Mouse (Mus musculus) midbrain, postnatal 0 days (tissue): ENCODE measurements at regions not wholly inside any gene's neighbourhood (a gene's known extent, or its start where the extent isn't known, plus 50 kb on each side); places are given as distances from the start of the nearest gene placed in this dataset.
A peak's percentile ranks its signal among the peaks of the same experiment; 100 is the strongest.

Experiments
- ATAC-seq: fragments of 200-750 bp; cut with Nextera tagmentation; 2 replicates; pipeline ENCODE4 v1.8.0; 2017; ENCODE audit warnings: moderate number of reproducible peaks, mild to moderate bottlenecking, moderate TSS enrichment, moderate library complexity; ENCODE audit not compliant: low FRiP score
- DNase-seq: peaks from one replicate; pipeline ENCODE4 v3.0.0-alpha.2; 2015; ENCODE audit warnings: low spot score
- H3K27ac ChIP-seq: fragments of 300-500 bp; sonication (generic); 2 replicates; pipeline ENCODE4 v1.5.1; 2014; ENCODE audit warnings: low read depth, mild to moderate bottlenecking, low read length, mixed read lengths
- H3K27me3 ChIP-seq: fragments of 300-500 bp; sonication (generic); 2 replicates; pipeline ENCODE4 v1.6.1; 2014; ENCODE audit warnings: low read length, control low read depth, mixed read lengths; ENCODE audit not compliant: insufficient read depth
- H3K36me3 ChIP-seq: fragments of 300-500 bp; sonication (generic); 2 replicates; pipeline ENCODE4 v1.6.1; 2014; ENCODE audit warnings: low read length, control low read depth, mixed read lengths; ENCODE audit not compliant: insufficient read depth
- H3K4me1 ChIP-seq: fragments of 300-500 bp; sonication (generic); 2 replicates; pipeline ENCODE4 v1.6.1; 2014; ENCODE audit warnings: mild to moderate bottlenecking, control low read depth, antibody characterized with exemption, low read length, mixed read lengths; ENCODE audit not compliant: insufficient read depth
- H3K4me2 ChIP-seq: fragments of 300-500 bp; sonication (generic); 2 replicates; pipeline ENCODE4 v1.6.1; 2014; ENCODE audit warnings: low read depth, mild to moderate bottlenecking, low read length, mixed read lengths; ENCODE audit not compliant: poor library complexity, severe bottlenecking
- H3K4me3 ChIP-seq: fragments of 300-500 bp; sonication (generic); 2 replicates; pipeline ENCODE4 v1.5.1; 2014; ENCODE audit warnings: low read depth, mild to moderate bottlenecking, low read length, moderate library complexity
- H3K9ac ChIP-seq: fragments of 300-500 bp; sonication (generic); replicated peaks from 2 replicates; pipeline ENCODE4 v1.6.1; 2014; ENCODE audit warnings: mild to moderate bottlenecking, low read length, moderate library complexity, mixed read lengths; ENCODE audit not compliant: poor library complexity, severe bottlenecking
- H3K9me3 ChIP-seq: fragments of 300-500 bp; sonication (generic); 2 replicates; pipeline ENCODE4 v1.6.1; 2016; ENCODE audit warnings: low read length, control low read depth
- CTCF ChIP-seq: IDR thresholded peaks from 2 replicates; pipeline ENCODE4 v1.5.1; 2016; ENCODE audit warnings: antibody characterized with exemption, mild to moderate bottlenecking
- WGBS: fragments of 180-500 bp; shearing (Covaris S2); extraction: QIAGEN DNeasy Blood & Tissue Kit; methylation state at CpG from one replicate; pipeline ENCODE4 v1.1.7; 2014; 5-methylcytosine and 5-hydroxymethylcytosine counted together

DNA sequence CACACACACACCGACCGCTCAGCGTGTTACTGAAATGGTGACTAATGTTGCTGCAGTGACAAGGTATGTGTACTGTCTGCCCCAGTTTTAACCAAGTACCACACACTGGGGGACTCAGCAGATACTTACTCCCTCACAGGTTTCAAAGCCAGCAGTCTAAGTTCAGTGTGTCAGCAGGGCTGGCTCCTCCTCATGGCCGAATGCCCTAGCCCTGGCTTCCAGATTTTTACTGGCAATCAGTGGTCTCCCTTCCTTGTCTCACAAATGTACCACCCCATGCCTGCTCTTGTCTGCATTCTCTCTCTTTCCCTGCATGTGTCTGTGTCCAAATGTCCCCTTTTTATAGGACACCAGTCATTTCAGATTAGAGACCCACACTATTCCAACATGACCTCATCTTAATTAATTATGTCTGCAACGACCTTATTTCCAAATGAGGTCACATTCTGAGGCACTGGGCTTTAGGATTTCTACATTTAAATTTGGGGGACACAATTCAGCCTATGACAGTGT lies 114.7 kb downstream of the Uri1 start:
- DNase-seq (no peak), ATAC-seq (no peak)
- H3K4me1 ChIP-seq, result no peaks in the 10 kb centered on the region
- no peaks in the 10 kb centered on the region for H3K27me3 ChIP-seq
- H3K9ac ChIP-seq, result no peak overlapping the region
- no peaks in the 10 kb centered on the region for H3K9me3 ChIP-seq
- 82% methylated on average over 5 of the region's 5 CpGs for WGBS
- H3K36me3 ChIP-seq, result no peaks in the 10 kb centered on the region
- TF ChIP-seq CTCF, result no peak
- no peak overlapping the region for H3K4me2 ChIP-seq
- H3K4me3 ChIP-seq, result no peak overlapping the region
- no peak overlapping the region for H3K27ac ChIP-seq

DNA sequence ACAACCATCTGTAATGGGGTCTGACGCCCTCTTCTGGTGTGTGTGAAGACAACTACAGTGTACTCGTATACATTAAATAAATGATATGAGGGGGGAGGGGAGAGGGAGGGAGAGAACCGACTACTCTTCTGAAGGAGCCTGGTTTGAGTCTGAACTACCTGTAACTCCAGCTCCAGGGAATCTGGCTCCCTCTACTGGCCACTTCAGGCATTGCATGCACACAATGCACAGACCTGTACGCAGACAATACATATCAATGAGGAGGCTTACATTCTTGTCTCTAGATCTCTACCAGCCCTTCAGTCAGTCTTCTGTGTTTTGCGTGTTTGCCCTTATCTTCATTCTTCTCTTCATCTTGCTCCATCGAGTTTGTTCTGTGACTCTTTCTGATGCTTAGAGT lies 120.4 kb upstream of the Zfp536 start:
- peak; percentile 69 for TF ChIP-seq CTCF
- no peaks in the 10 kb centered on the region for H3K4me1 ChIP-seq
- H3K36me3 ChIP-seq, result no peaks in the 10 kb centered on the region
- no peak overlapping the region for H3K9ac ChIP-seq
- no peaks in the 10 kb centered on the region for H3K27me3 ChIP-seq
- H3K27ac ChIP-seq, result no peak overlapping the region
- 81% methylated on average over 6 of the region's 6 CpGs for WGBS
- H3K4me2 ChIP-seq, result no peak overlapping the region
- no peak overlapping the region for H3K4me3 ChIP-seq
- no peaks in the 10 kb centered on the region for H3K9me3 ChIP-seq
- peak; percentile 31 for DNase-seq
- no peak for ATAC-seq

DNA sequence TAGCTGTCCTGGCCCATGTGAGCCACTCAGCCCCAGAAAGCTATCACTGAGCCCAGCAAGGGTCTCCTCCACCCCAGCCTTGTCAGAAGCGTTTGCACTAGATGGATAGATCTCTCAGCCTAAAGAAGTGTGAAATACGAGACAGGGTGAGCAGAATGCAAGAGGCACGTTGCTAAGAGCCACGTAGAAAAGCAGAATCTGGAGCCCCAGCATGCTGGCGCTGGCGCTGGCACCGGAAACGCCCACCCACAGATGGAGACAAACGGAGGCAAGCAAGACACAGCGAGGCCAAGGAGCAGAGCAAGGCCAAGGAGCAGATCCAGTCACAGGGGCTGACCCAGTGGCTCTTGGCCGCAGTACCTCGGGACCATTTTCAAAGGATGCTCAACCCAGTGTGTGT lies 100.9 kb upstream of the Zfp536 start:
- no peaks in the 10 kb centered on the region for H3K4me1 ChIP-seq
- H3K27me3 ChIP-seq, result no peaks in the 10 kb centered on the region
- 67% methylated on average over 12 of the region's 12 CpGs for WGBS
- H3K9me3 ChIP-seq, result no peaks in the 10 kb centered on the region
- DNase-seq (no peak), ATAC-seq (no peak)
- no peak for TF ChIP-seq CTCF
- no peak overlapping the region for H3K4me3 ChIP-seq
- no peak overlapping the region for H3K4me2 ChIP-seq
- no peak overlapping the region for H3K9ac ChIP-seq
- no peaks in the 10 kb centered on the region for H3K36me3 ChIP-seq
- H3K27ac ChIP-seq, result no peak overlapping the region

DNA sequence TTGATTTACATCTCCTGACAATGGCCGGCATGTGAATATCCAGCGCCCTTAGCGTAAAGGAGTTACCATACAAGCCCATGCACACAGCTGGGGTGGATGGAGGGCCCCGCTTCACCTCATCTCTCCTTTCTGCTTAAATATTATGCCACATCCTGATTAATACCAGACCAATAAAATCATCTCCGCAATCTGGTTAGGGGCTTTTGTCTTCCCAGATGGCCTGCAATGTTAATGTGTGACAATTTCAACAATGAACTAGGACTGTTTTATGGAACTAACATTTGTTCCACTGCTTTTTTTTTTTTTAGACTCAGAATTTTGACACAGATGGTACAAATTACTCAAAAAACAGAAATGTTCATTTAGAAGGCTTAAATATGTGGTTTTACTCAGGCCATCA lies 97.5 kb upstream of the Zfp536 start:
- TF ChIP-seq CTCF, result no peak
- 76% methylated on average over 5 of the region's 5 CpGs for WGBS

DNA sequence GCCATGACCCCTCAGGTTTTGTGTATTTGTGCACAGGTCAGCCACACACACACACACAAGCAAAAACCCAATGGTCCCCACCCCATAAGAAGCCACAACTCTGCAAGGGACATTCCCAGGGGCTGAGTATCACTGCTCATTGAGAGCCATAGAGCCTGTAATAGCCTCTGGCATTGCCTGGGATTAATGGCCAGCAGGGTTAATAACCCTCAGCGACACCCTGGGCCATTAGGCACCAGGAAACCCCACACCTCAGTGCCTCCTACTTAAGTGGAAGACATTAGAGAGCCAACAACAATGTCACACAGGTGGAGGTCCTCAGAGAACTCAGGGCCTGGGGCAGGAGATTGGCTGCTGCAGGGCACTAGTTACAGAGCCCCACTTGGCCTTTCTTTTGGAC lies 93.0 kb upstream of the Zfp536 start:
- H3K4me3 ChIP-seq, result no peak overlapping the region
- H3K9ac ChIP-seq, result no peak overlapping the region
- 40% methylated on average over 1 of the region's 1 CpGs for WGBS
- no peaks in the 10 kb centered on the region for H3K9me3 ChIP-seq
- H3K4me1 ChIP-seq, result no peaks in the 10 kb centered on the region
- no peaks in the 10 kb centered on the region for H3K27me3 ChIP-seq
- H3K4me2 ChIP-seq, result no peak overlapping the region
- DNase-seq, result no peak
- TF ChIP-seq CTCF, result no peak
- no peak overlapping the region for H3K27ac ChIP-seq
- no peaks in the 10 kb centered on the region for H3K36me3 ChIP-seq
- no peak for ATAC-seq

More for the DNA sequence above, 97.5 kb upstream of the Zfp536 start:
- Histone ChIP-seq H3K4me3 (no peak overlapping the region), H3K9me3 (no peaks in the 10 kb centered on the region), H3K27ac (no peak overlapping the region), H3K36me3 (no peaks in the 10 kb centered on the region), H3K4me2 (no peak overlapping the region), H3K4me1 (no peaks in the 10 kb centered on the region), H3K27me3 (no peaks in the 10 kb centered on the region), H3K9ac (no peak overlapping the region)
- DNase-seq, result no peak
- no peak for ATAC-seq

DNA sequence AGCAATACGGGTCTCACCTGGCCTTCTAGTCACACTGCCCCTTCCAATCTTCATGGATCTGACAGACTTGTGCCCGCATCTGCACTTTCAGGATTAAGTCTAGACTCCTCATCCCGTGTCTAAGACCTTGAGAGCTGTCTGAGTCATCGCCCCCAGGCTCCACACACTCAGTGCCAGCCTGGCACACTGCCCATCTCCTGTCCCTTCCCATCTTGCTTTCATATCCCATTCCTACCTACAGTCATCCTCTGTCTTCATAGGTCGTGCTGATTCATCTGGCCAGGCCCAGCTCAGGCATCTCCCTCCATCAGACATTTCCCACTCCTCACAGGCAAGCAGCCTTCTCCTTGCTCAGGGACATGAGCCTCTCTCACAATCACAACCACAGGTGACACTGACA lies 78.0 kb upstream of the Zfp536 start:
- Histone ChIP-seq H3K36me3 (no peaks in the 10 kb centered on the region), H3K4me3 (no peak overlapping the region), H3K9me3 (no peaks in the 10 kb centered on the region), H3K9ac (no peak overlapping the region), H3K27me3 (no peaks in the 10 kb centered on the region), H3K27ac (no peak overlapping the region), H3K4me1 (no peaks in the 10 kb centered on the region), H3K4me2 (no peak overlapping the region)
- no peak for ATAC-seq
- no peak for TF ChIP-seq CTCF
- DNase-seq, result no peak
- WGBS, result 81% methylated on average over 5 of the region's 5 CpGs
